Mouse (Mus musculus) heart, embryonic 12.5 days (tissue): ENCODE measurements around the gene Mtif3. TPM values are rescaled to one million over a fixed set of nuclear protein-coding genes. Genes with fewer than 3 reads are reported as not detected.

Experiments
- ATAC-seq: fragments of 200-750 bp; cut with Nextera tagmentation; 2 replicates; pipeline ENCODE4 v1.8.0; 2017; ENCODE audit warnings: moderate TSS enrichment, moderate library complexity; ENCODE audit not compliant: insufficient number of reproducible peaks, low FRiP score
- H3K27ac ChIP-seq: fragments of 300-500 bp; sonication (generic); 2 replicates; pipeline ENCODE4 v1.5.1; 2016; ENCODE audit warnings: mild to moderate bottlenecking, moderate library complexity; ENCODE audit not compliant: poor library complexity, severe bottlenecking
- H3K27me3 ChIP-seq: fragments of 300-500 bp; sonication (generic); replicated peaks from 2 replicates; pipeline ENCODE4 v1.6.1; 2016; ENCODE audit warnings: mild to moderate bottlenecking, moderate library complexity
- H3K36me3 ChIP-seq: fragments of 300-500 bp; sonication (generic); 2 replicates; pipeline ENCODE4 v1.6.1; 2016; ENCODE audit warnings: mild to moderate bottlenecking, moderate library complexity
- H3K4me1 ChIP-seq: fragments of 300-500 bp; sonication (generic); replicated peaks from 2 replicates; pipeline ENCODE4 v1.6.1; 2016; ENCODE audit warnings: mild to moderate bottlenecking
- H3K4me2 ChIP-seq: fragments of 300-500 bp; sonication (generic); 2 replicates; pipeline ENCODE4 v1.6.1; 2016; ENCODE audit warnings: mild to moderate bottlenecking, moderate library complexity
- H3K4me3 ChIP-seq: fragments of 300-500 bp; sonication (generic); 2 replicates; pipeline ENCODE4 v1.5.1; 2016; ENCODE audit warnings: mild to moderate bottlenecking
- H3K9ac ChIP-seq: fragments of 300-500 bp; sonication (generic); 2 replicates; pipeline ENCODE4 v1.6.1; 2016; ENCODE audit warnings: mild to moderate bottlenecking, moderate library complexity
- H3K9me3 ChIP-seq: fragments of 300-500 bp; sonication (generic); replicated peaks from 2 replicates; pipeline ENCODE4 v1.6.1; 2016; ENCODE audit warnings: mild to moderate bottlenecking, moderate library complexity
- WGBS: fragments of 180-500 bp; shearing (Covaris S2); methylation state at CpG from one replicate; pipeline ENCODE4 v1.1.7; 2016; 5-methylcytosine and 5-hydroxymethylcytosine counted together
- polyA plus RNA-seq: library from polyadenylated mRNA; unstranded; fragments of >200 nt; fragmentation: Nextera tagmentation; extraction: Ambion mirVana; gene quantifications from 2 replicates; pipeline ENCODE4 v1.2.1, GENCODE M21; 2016

Gene Mtif3
- polyA plus RNA-seq, 1 experiment from 2014 or later = 17.1 TPM

GRCm38 (mm10) chr5:146983216-146983615, 19.6 kb upstream of the Mtif3 start:
- ATAC-seq = no peak
- Histone ChIP-seq H3K9ac (no peak overlapping the region), H3K9me3 (no peaks in the 10 kb centered on the region), H3K27ac (no peak overlapping the region), H3K4me1 (no peaks in the 10 kb centered on the region), H3K27me3 (peaks cover 46% of the 10 kb centered on the region), H3K36me3 (no peaks in the 10 kb centered on the region), H3K4me3 (no peak overlapping the region), H3K4me2 (no peak overlapping the region)
- WGBS = 6% methylated on average over 8 of the region's 8 CpGs

- H3K27ac ChIP-seq = no peak overlapping the region
- H3K4me2 ChIP-seq = no peak overlapping the region
- no peak for ATAC-seq
- 84% methylated on average over 6 of the region's 6 CpGs for WGBS
- H3K9me3 ChIP-seq = no peaks in the 10 kb centered on the region
- no peaks in the 10 kb centered on the region for H3K36me3 ChIP-seq
- H3K4me3 ChIP-seq = no peak overlapping the region
- H3K9ac ChIP-seq = no peak overlapping the region
- no peaks in the 10 kb centered on the region for H3K4me1 ChIP-seq
- peaks cover 35% of the 10 kb centered on the region for H3K27me3 ChIP-seq
Measured at GRCm38 (mm10) chr5:146981376-146981775, 17.8 kb upstream of the Mtif3 start.

- ATAC-seq = no peak
- Histone ChIP-seq H3K9me3 (no peaks in the 10 kb centered on the region), H3K4me2 (no peak overlapping the region), H3K27me3 (no peaks in the 10 kb centered on the region), H3K4me1 (no peaks in the 10 kb centered on the region), H3K9ac (no peak overlapping the region), H3K4me3 (no peak overlapping the region), H3K27ac (no peak overlapping the region), H3K36me3 (no peaks in the 10 kb centered on the region)
- WGBS = 51% methylated on average over 13 of the region's 13 CpGs
Measured at GRCm38 (mm10) chr5:146974781-146975123, 11.2 kb upstream of the Mtif3 start.

- H3K36me3 ChIP-seq = no peaks in the 10 kb centered on the region
- H3K9ac ChIP-seq = no peak overlapping the region
- WGBS = 75% methylated on average over 25 of the region's 25 CpGs
- no peaks in the 10 kb centered on the region for H3K9me3 ChIP-seq
- no peak for ATAC-seq
- H3K27me3 ChIP-seq = no peaks in the 10 kb centered on the region
- H3K4me3 ChIP-seq = no peak overlapping the region
- H3K4me2 ChIP-seq = no peak overlapping the region
- H3K4me1 ChIP-seq = no peaks in the 10 kb centered on the region
- no peak overlapping the region for H3K27ac ChIP-seq
Measured at GRCm38 (mm10) chr5:146973858-146974780, 10.5 kb upstream of the Mtif3 start.

- H3K4me1 ChIP-seq = no peaks in the 10 kb centered on the region
- H3K4me2 ChIP-seq = no peak overlapping the region
- no peak for ATAC-seq
- H3K9me3 ChIP-seq = no peaks in the 10 kb centered on the region
- no peak overlapping the region for H3K27ac ChIP-seq
- no peaks in the 10 kb centered on the region for H3K36me3 ChIP-seq
- no peaks in the 10 kb centered on the region for H3K27me3 ChIP-seq
- 85% methylated on average over 9 of the region's 9 CpGs for WGBS
- no peak overlapping the region for H3K9ac ChIP-seq
- H3K4me3 ChIP-seq = no peak overlapping the region
Measured at GRCm38 (mm10) chr5:146973353-146973752, 9.8 kb upstream of the Mtif3 start.

- no peak for ATAC-seq
- WGBS = 63% methylated on average over 10 of the region's 10 CpGs
Measured at GRCm38 (mm10) chr5:146971776-146972561, 8.4 kb upstream of the Mtif3 start.

GRCm38 (mm10) chr5:146968695-146969393, 5.2 kb upstream of the Mtif3 start:
- Histone ChIP-seq H3K27me3 (no peaks in the 10 kb centered on the region), H3K4me1 (no peaks in the 10 kb centered on the region), H3K9ac (no peak overlapping the region), H3K9me3 (no peaks in the 10 kb centered on the region), H3K36me3 (no peaks in the 10 kb centered on the region), H3K27ac (no peak overlapping the region), H3K4me3 (no peak overlapping the region), H3K4me2 (no peak overlapping the region)
- ATAC-seq = no peak
- WGBS = 75% methylated on average over 13 of the region's 13 CpGs

More at GRCm38 (mm10) chr5:146971776-146972561, 8.4 kb upstream of the Mtif3 start:
- H3K4me2 ChIP-seq = no peak overlapping the region
- no peaks in the 10 kb centered on the region for H3K4me1 ChIP-seq
- no peaks in the 10 kb centered on the region for H3K9me3 ChIP-seq
- H3K27me3 ChIP-seq = no peaks in the 10 kb centered on the region
- no peak overlapping the region for H3K27ac ChIP-seq
- no peak overlapping the region for H3K9ac ChIP-seq
- no peak overlapping the region for H3K4me3 ChIP-seq
- no peaks in the 10 kb centered on the region for H3K36me3 ChIP-seq

- H3K4me1 ChIP-seq = peaks cover 5% of the 10 kb centered on the region
- H3K36me3 ChIP-seq = peaks cover 9% of the 10 kb centered on the region
- H3K4me2 ChIP-seq = peak overlapping the region; percentile 87
- H3K9me3 ChIP-seq = no peaks in the 10 kb centered on the region
- H3K9ac ChIP-seq = peak overlapping the region; percentile 52
- WGBS = 55% methylated on average over 8 of the region's 8 CpGs
- no peaks in the 10 kb centered on the region for H3K27me3 ChIP-seq
- ATAC-seq = peak; percentile 42; the same call in 1 of the 2 replicates
- H3K4me3 ChIP-seq = peak overlapping the region; percentile 99
- no peak overlapping the region for H3K27ac ChIP-seq
Measured at GRCm38 (mm10) chr5:146963937-146964278, 308 bp upstream of the Mtif3 start.

- Histone ChIP-seq H3K36me3 (peaks cover 80% of the 10 kb centered on the region), H3K27ac (no peak overlapping the region), H3K9ac (no peak overlapping the region), H3K4me2 (no peak overlapping the region), H3K4me1 (no peaks in the 10 kb centered on the region), H3K9me3 (no peaks in the 10 kb centered on the region), H3K27me3 (no peaks in the 10 kb centered on the region), H3K4me3 (no peak overlapping the region)
- 91% methylated on average over 18 of the region's 18 CpGs for WGBS
- ATAC-seq = no peak
Measured at GRCm38 (mm10) chr5:146956678-146957077, 6.9 kb downstream of the Mtif3 start.

- Histone ChIP-seq H3K36me3 (peaks cover 90% of the 10 kb centered on the region), H3K9ac (no peak overlapping the region), H3K27ac (no peak overlapping the region), H3K4me2 (no peak overlapping the region), H3K4me3 (no peak overlapping the region), H3K27me3 (no peaks in the 10 kb centered on the region), H3K9me3 (no peaks in the 10 kb centered on the region), H3K4me1 (no peaks in the 10 kb centered on the region)
- WGBS = 87% methylated on average over 5 of the region's 5 CpGs
- no peak for ATAC-seq
Measured at GRCm38 (mm10) chr5:146955651-146956050, 7.9 kb downstream of the Mtif3 start.

- Histone ChIP-seq H3K4me2 (no peak overlapping the region), H3K27ac (no peak overlapping the region), H3K27me3 (no peaks in the 10 kb centered on the region), H3K9me3 (no peaks in the 10 kb centered on the region), H3K36me3 (peaks cover 91% of the 10 kb centered on the region), H3K4me1 (peaks cover 6% of the 10 kb centered on the region; the same call in 1 of the 2 replicates), H3K4me3 (no peak overlapping the region), H3K9ac (no peak overlapping the region)
- 86% methylated on average over 7 of the region's 7 CpGs for WGBS
- no peak for ATAC-seq
Measured at GRCm38 (mm10) chr5:146954576-146954975, 9.0 kb downstream of the Mtif3 start.
